Mouse (Mus musculus): ENCODE measurements around the gene Gorasp2. TPM values are rescaled to one million over a fixed set of nuclear protein-coding genes. Genes with fewer than 3 reads are reported as not detected.

Gene Gorasp2
- total and polyA plus RNA-seq, 3 experiments = 59.5 to 80.2 (median 67.8) TPM

DNA sequence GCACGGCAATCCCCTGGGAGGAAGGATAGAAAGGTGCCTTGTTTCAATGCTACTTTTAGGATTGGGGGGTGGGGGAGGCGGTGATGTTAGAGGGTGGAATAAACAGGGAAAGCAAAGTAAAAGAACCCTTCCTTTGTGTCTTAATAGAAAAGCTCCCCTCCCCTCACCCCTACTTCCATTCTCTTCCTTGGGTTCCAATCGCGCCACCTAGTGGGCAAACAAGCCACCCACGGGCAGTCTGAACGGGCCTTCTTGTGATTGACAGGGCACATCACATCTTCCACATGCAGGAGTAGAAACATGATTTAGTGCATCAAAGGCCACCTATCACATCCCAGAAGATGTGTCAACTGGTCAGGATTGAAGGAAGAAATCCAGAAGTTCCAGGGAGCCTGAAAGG, 41.2 kb upstream of the Gorasp2 start:
- H3K36me3 ChIP-seq (ENCODE audit: control insufficient read depth, insufficient read depth, low read length) = no peaks in the 10 kb centered on the region
- no peak overlapping the region for H3K4me3 ChIP-seq
- TF ChIP-seq CTCF (IDR thresholded peaks at IDR 0.05) = peak; percentile 50
- TF ChIP-seq EP300 (IDR thresholded peaks at IDR 0.05; ENCODE audit: insufficient read depth, low read depth, low read length) = no peak
- no peak for TF ChIP-seq POLR2A (IDR thresholded peaks at IDR 0.05; ENCODE audit: insufficient read depth, low read depth, low read length)
- H3K4me1 ChIP-seq (ENCODE audit: control insufficient read depth, insufficient read depth, low read length) = no peaks in the 10 kb centered on the region
- no peak overlapping the region for H3K9ac ChIP-seq (ENCODE audit: low read depth, low read length)
- 32% methylated on average over 6 of the region's 6 CpGs for WGBS
- no peak for DNase-seq
- no peak overlapping the region for H3K27ac ChIP-seq
- H3K27me3 ChIP-seq (ENCODE audit: control insufficient read depth, insufficient read depth, low read length) = no peaks in the 10 kb centered on the region
- no peaks in the 10 kb centered on the region for H3K79me2 ChIP-seq (replicated peaks; ENCODE audit: control insufficient read depth, insufficient read depth, low read length)
- intact Hi-C loops (cut with DNase I) = no loop called here

DNA sequence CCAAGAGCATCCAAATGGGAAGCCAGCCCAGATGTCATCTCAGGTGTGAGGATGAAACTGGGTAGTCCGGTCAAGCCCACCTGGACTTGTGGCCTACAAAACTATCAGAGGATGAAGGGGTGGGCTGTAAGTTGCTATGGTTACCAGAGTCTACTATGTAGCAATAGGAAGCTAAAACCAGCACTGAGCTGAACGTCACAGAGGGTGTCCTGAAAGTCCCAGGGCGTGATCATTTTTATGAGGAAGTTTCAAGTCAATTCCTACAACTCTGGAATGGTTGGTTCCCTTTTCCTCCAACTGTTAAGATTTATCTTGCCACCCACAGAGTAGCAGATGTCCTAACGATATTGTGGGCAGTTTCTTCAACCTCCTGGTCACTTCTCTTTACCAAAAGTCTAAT, 39.1 kb upstream of the Gorasp2 start:
- no peak for TF ChIP-seq EP300 (IDR thresholded peaks at IDR 0.05; ENCODE audit: insufficient read depth, low read depth, low read length)
- TF ChIP-seq POLR2A (IDR thresholded peaks at IDR 0.05; ENCODE audit: insufficient read depth, low read depth, low read length) = no peak
- TF ChIP-seq CTCF (IDR thresholded peaks at IDR 0.05) = no peak
- WGBS = 61% methylated on average over 4 of the region's 4 CpGs
- no peak for DNase-seq
- Histone ChIP-seq H3K4me1 (ENCODE audit: control insufficient read depth, insufficient read depth, low read length) (no peaks in the 10 kb centered on the region), H3K9ac (ENCODE audit: low read depth, low read length) (no peak overlapping the region), H3K27ac (no peak overlapping the region), H3K36me3 (ENCODE audit: control insufficient read depth, insufficient read depth, low read length) (no peaks in the 10 kb centered on the region), H3K79me2 (replicated peaks; ENCODE audit: control insufficient read depth, insufficient read depth, low read length) (no peaks in the 10 kb centered on the region), H3K27me3 (ENCODE audit: control insufficient read depth, insufficient read depth, low read length) (no peaks in the 10 kb centered on the region), H3K4me3 (no peak overlapping the region)
- intact Hi-C loops (cut with DNase I) = no loop called here

DNA sequence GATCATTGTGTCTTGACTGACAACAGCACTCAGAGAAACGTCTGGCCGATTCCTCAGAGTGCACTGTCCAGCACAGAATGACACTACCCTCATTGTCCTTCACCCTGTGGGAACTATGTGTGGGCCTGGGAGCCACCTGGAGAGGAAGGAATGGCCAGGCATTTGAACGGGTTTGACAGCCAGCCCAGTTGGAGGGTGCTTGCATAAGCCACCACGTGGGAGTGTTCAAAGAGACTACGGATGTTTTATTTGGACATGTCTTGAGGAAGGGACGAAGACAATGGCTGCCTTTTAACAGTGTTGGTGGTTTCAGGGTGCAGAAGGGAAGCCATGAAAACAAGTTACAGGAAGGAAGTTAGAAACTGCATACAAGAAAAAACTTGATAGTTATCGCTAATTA, 35.6 kb upstream of the Gorasp2 start:
- TF ChIP-seq EP300 (IDR thresholded peaks at IDR 0.05; ENCODE audit: insufficient read depth, low read depth, low read length) (no peak), POLR2A (IDR thresholded peaks at IDR 0.05; ENCODE audit: insufficient read depth, low read depth, low read length) (no peak), CTCF (IDR thresholded peaks at IDR 0.05) (no peak)
- H3K4me1 ChIP-seq (ENCODE audit: control insufficient read depth, insufficient read depth, low read length) = no peaks in the 10 kb centered on the region
- no peak overlapping the region for H3K27ac ChIP-seq
- 20% methylated on average over 7 of the region's 7 CpGs for WGBS
- intact Hi-C loops (cut with DNase I) = no loop called here
- H3K9ac ChIP-seq (ENCODE audit: low read depth, low read length) = no peak overlapping the region
- no peaks in the 10 kb centered on the region for H3K27me3 ChIP-seq (ENCODE audit: control insufficient read depth, insufficient read depth, low read length)
- no peak for DNase-seq
- no peaks in the 10 kb centered on the region for H3K36me3 ChIP-seq (ENCODE audit: control insufficient read depth, insufficient read depth, low read length)
- no peak overlapping the region for H3K4me3 ChIP-seq
- H3K79me2 ChIP-seq (replicated peaks; ENCODE audit: control insufficient read depth, insufficient read depth, low read length) = no peaks in the 10 kb centered on the region

DNA sequence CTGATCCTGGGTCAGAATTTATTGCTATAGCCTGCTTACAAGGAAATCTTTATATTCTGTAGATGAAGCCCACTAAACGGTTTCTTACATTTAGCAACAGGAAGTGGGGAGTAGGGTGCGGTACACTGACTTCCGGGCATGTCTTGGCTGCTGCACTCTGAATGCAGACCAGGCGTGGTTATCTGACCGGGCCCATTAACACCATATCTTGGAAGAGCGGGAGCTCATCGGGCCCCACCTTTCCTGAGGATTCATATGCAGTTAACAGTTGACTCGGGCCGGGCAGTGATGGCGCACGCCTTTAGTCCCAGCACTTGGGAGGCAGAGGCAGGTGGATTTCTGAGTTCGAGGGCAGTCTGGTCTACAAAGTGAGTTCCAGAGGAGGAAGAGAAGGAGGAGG, 33.0 kb upstream of the Gorasp2 start:
- intact Hi-C loops (cut with DNase I) = no loop called here
- no peaks in the 10 kb centered on the region for H3K27me3 ChIP-seq (ENCODE audit: control insufficient read depth, insufficient read depth, low read length)
- no peak for DNase-seq
- H3K36me3 ChIP-seq (ENCODE audit: control insufficient read depth, insufficient read depth, low read length) = no peaks in the 10 kb centered on the region
- WGBS = 58% methylated on average over 12 of the region's 12 CpGs
- no peak overlapping the region for H3K9ac ChIP-seq (ENCODE audit: low read depth, low read length)
- no peaks in the 10 kb centered on the region for H3K79me2 ChIP-seq (replicated peaks; ENCODE audit: control insufficient read depth, insufficient read depth, low read length)
- no peak for TF ChIP-seq CTCF (IDR thresholded peaks at IDR 0.05)
- TF ChIP-seq POLR2A (IDR thresholded peaks at IDR 0.05; ENCODE audit: insufficient read depth, low read depth, low read length) = no peak
- TF ChIP-seq EP300 (IDR thresholded peaks at IDR 0.05; ENCODE audit: insufficient read depth, low read depth, low read length) = no peak
- no peak overlapping the region for H3K4me3 ChIP-seq
- H3K27ac ChIP-seq = no peak overlapping the region
- H3K4me1 ChIP-seq (ENCODE audit: control insufficient read depth, insufficient read depth, low read length) = no peaks in the 10 kb centered on the region

DNA sequence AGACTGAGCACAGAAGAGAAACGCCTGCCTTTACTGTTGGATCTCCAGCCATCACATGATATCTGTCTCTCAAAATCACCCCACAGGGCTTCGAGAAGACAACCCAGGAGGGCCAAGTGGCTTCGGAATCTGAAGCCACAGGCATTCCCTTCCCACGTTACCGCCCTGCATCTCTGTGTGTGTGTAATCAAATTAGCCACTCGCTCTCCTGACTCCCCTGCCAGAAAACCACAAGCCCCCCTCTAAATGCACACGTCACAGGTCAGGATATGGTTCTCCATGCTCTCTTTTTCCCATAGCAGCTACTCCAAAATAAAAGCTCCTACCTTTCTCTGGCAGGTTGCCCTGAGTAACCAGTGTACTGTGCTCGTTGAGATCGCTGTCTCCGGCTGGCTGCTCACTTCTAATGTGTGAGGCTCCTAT, 32.0 kb upstream of the Gorasp2 start:
- no peaks in the 10 kb centered on the region for H3K4me1 ChIP-seq (ENCODE audit: control insufficient read depth, insufficient read depth, low read length)
- TF ChIP-seq CTCF (IDR thresholded peaks at IDR 0.05) = no peak
- TF ChIP-seq EP300 (IDR thresholded peaks at IDR 0.05; ENCODE audit: insufficient read depth, low read depth, low read length) = no peak
- TF ChIP-seq POLR2A (IDR thresholded peaks at IDR 0.05; ENCODE audit: insufficient read depth, low read depth, low read length) = no peak
- no peaks in the 10 kb centered on the region for H3K79me2 ChIP-seq (replicated peaks; ENCODE audit: control insufficient read depth, insufficient read depth, low read length)
- no peaks in the 10 kb centered on the region for H3K36me3 ChIP-seq (ENCODE audit: control insufficient read depth, insufficient read depth, low read length)
- WGBS = 35% methylated on average over 10 of the region's 10 CpGs
- intact Hi-C loops (cut with DNase I) = no loop called here
- no peaks in the 10 kb centered on the region for H3K27me3 ChIP-seq (ENCODE audit: control insufficient read depth, insufficient read depth, low read length)
- H3K9ac ChIP-seq (ENCODE audit: low read depth, low read length) = no peak overlapping the region
- no peak overlapping the region for H3K4me3 ChIP-seq
- no peak overlapping the region for H3K27ac ChIP-seq
- no peak for DNase-seq

DNA sequence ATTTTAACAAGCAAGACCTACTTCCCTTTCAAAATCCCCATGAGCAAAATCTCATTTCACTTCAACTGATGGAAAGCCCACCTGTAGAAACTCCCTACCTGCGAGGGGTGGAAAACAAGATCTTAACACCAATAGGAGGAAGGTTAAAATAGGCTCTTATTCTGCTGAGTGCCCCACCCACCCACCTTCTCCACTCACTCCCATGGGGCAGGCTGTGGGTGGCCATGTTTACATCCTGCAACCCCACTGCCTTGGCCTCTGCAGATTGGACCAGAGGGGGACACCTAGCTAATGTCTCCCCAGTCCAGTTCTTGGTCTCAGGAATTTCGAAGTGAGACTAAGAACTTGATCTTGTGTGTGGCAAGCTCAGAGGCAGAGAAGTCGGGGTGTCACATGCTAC, 31.5 kb upstream of the Gorasp2 start:
- DNase-seq = peak in 1 of 2 experiments; percentile 9
- Histone ChIP-seq H3K27me3 (ENCODE audit: control insufficient read depth, insufficient read depth, low read length) (no peaks in the 10 kb centered on the region), H3K27ac (no peak overlapping the region), H3K9ac (ENCODE audit: low read depth, low read length) (no peak overlapping the region), H3K79me2 (replicated peaks; ENCODE audit: control insufficient read depth, insufficient read depth, low read length) (no peaks in the 10 kb centered on the region), H3K36me3 (ENCODE audit: control insufficient read depth, insufficient read depth, low read length) (no peaks in the 10 kb centered on the region), H3K4me3 (no peak overlapping the region), H3K4me1 (ENCODE audit: control insufficient read depth, insufficient read depth, low read length) (no peaks in the 10 kb centered on the region)
- intact Hi-C loops (cut with DNase I) = no loop called here
- WGBS = 70% methylated on average over 3 of the region's 3 CpGs
- TF ChIP-seq CTCF (IDR thresholded peaks at IDR 0.05) (no peak), POLR2A (IDR thresholded peaks at IDR 0.05; ENCODE audit: insufficient read depth, low read depth, low read length) (no peak), EP300 (IDR thresholded peaks at IDR 0.05; ENCODE audit: insufficient read depth, low read depth, low read length) (no peak)
